Mouse (Mus musculus): ENCODE measurements at regions not wholly inside any gene's neighbourhood (a gene's known extent, or its start where the extent isn't known, plus 50 kb on each side); places are given as distances from the start of the nearest gene placed in this dataset.
"Not testable (repeated sequence)": the region's sequence is repeated elsewhere in the genome, so short reads cannot be mapped to it uniquely, and the experiment has no call there.

- no peak for DNase-seq (ENCODE audit: low spot score in 2 of 2)
These were observed 120.8 kb upstream of the Cpsf6 start for GRCm38 (mm10) chr10:117500457-117501108.

GRCm38 (mm10) chr10:117499864-117500453, 120.1 kb upstream of the Cpsf6 start:
- no peak for DNase-seq (ENCODE audit: low spot score in 2 of 2)

- DNase-seq (ENCODE audit: low spot score in 2 of 2), result no peak
These were observed 119.5 kb upstream of the Cpsf6 start for GRCm38 (mm10) chr10:117499177-117499863.

GRCm38 (mm10) chr10:117498497-117498896, 118.7 kb upstream of the Cpsf6 start:
- no peak for DNase-seq (ENCODE audit: low spot score in 2 of 2)

GRCm38 (mm10) chr10:117497565-117498256, 117.9 kb upstream of the Cpsf6 start:
- no peak for DNase-seq (ENCODE audit: low spot score in 2 of 2)

- DNase-seq (ENCODE audit: low spot score in 2 of 2), result not testable (repeated sequence)
These were observed 117.3 kb upstream of the Cpsf6 start for GRCm38 (mm10) chr10:117497082-117497481.

- DNase-seq (ENCODE audit: low spot score in 2 of 2), result no peak
These were observed 116.5 kb upstream of the Cpsf6 start for GRCm38 (mm10) chr10:117496064-117497011.

- no peak for DNase-seq (ENCODE audit: low spot score in 2 of 2)
These were observed 114.4 kb upstream of the Cpsf6 start for GRCm38 (mm10) chr10:117494171-117494701.

- no peak for DNase-seq (ENCODE audit: low spot score in 2 of 2)
These were observed 114.0 kb upstream of the Cpsf6 start for GRCm38 (mm10) chr10:117493824-117494121.

GRCm38 (mm10) chr10:117493091-117493823, 113.4 kb upstream of the Cpsf6 start:
- no peak for DNase-seq (ENCODE audit: low spot score in 2 of 2)

- no peak for DNase-seq (ENCODE audit: low spot score in 2 of 2)
These were observed 112.7 kb upstream of the Cpsf6 start for GRCm38 (mm10) chr10:117492391-117492990.

- DNase-seq (ENCODE audit: low spot score in 2 of 2), result no peak
These were observed 111.9 kb upstream of the Cpsf6 start for GRCm38 (mm10) chr10:117491711-117492110.

- DNase-seq (ENCODE audit: low spot score in 2 of 2), result no peak
These were observed 111.2 kb upstream of the Cpsf6 start for GRCm38 (mm10) chr10:117490851-117491595.

GRCm38 (mm10) chr10:117483091-117483600, 103.3 kb upstream of the Cpsf6 start:
- DNase-seq (ENCODE audit: low spot score in 2 of 2), result no peak

- no peak for DNase-seq (ENCODE audit: low spot score in 2 of 2)
These were observed 102.5 kb upstream of the Cpsf6 start for GRCm38 (mm10) chr10:117482361-117482760.

- no peak for DNase-seq (ENCODE audit: low spot score in 2 of 2)
These were observed 101.7 kb upstream of the Cpsf6 start for GRCm38 (mm10) chr10:117481341-117481990.

- DNase-seq (ENCODE audit: low spot score in 2 of 2), result no peak
These were observed 100.6 kb upstream of the Cpsf6 start for GRCm38 (mm10) chr10:117480456-117480850.

GRCm38 (mm10) chr10:117479721-117480455, 100.1 kb upstream of the Cpsf6 start:
- no peak for DNase-seq (ENCODE audit: low spot score in 2 of 2)

Data from left cerebral cortex, adult 8-10 months (tissue).